ENCODE assay signal across 9 mouse cellular contexts in genomic region chr8:94392147-94392546, GRCm38 (mm10). TPM values are rescaled to one million over a fixed set of nuclear protein-coding genes. Genes with fewer than 3 reads are reported as not detected.
A peak's percentile ranks its signal among the peaks of the same experiment; 100 is the strongest.
DNase-seq lines count a peak whose midpoint lies in the region; ATAC-seq and TF ChIP-seq lines count a peak whose summit lies in the region.
"Had no signal": no experiment of that assay in that cellular context is flagged by ENCODE, and none has a peak within 500 bp of the region (broad histone marks: within the 10 kb centered on the region; RNA-seq: fewer than 3 reads in every experiment).

No protein-coding gene starts in this region.

- no peak for ATAC-seq in erythroid progenitor cell, adult 5-6 weeks (replicated peaks; ENCODE audit: low FRiP score, poor library complexity, severe bottlenecking)

- DNase-seq in layer of hippocampus, adult 2 months (ENCODE audit: low spot score in 2 of 2): peak in 1 of 2 experiments; percentile 53
- DNase-seq in layer of hippocampus, postnatal 36 days: no peak
- peak; percentile 79 for DNase-seq in CD4-positive, CD25-positive, alpha-beta regulatory T cell, adult 2 months (ENCODE audit: low read depth, low spot score)
- peak; percentile 31 for DNase-seq in Muller cell, postnatal 12 days (ENCODE audit: inconsistent ontology term)
- DNase-seq in embryo, embryonic 10.5 days (ENCODE audit: low spot score): peak; percentile 40
- peak; percentile 73 for DNase-seq in heart, postnatal 4 days
- DNase-seq in lung, postnatal 4 days: peak; percentile 47 to 74

- H3K4me3 ChIP-seq in layer of hippocampus, adult 2 months: no peak overlapping the region
- H3K4me3 ChIP-seq: erythroblast, embryonic 14.5 days had no signal

- H3K27ac ChIP-seq in layer of hippocampus, adult 2 months: no peak overlapping the region

- peak; percentile 67 for TF ChIP-seq CTCF in layer of hippocampus, adult 2 months (conservative IDR thresholded peaks at IDR 0.05)

RNA-seq across cellular contexts. Expression of gene Herpud1, which starts 5.9 kb away (rescaled TPM):
- 10 to 100 TPM; 54.4 to 57.3 TPM for total RNA-seq in layer of hippocampus, adult 2 months (2021)
- total RNA-seq in layer of hippocampus, postnatal 36 days (2021): 10 to 100 TPM; 54.8 to 80.2 TPM
- 10 to 100 TPM; 56.6 to 66.4 TPM for total RNA-seq in heart, postnatal 4 days (2021)
- 54.1 and 64.2 TPM in 2 replicates for total RNA-seq in erythroid progenitor cell, adult 5-6 weeks (2015; ENCODE audit: low replicate concordance)
- 27.3 and 59.2 TPM in 2 replicates for total RNA-seq in erythroid progenitor cell, adult 5-6 weeks (2017; ENCODE audit: low replicate concordance)

RNA-seq across cellular contexts. Expression of gene Nlrc5, which starts 42.0 kb away (rescaled TPM):
- 1 to 10 TPM in 1 of 2 experiments, under 1 TPM in 1; 0.54 to 1.4 TPM for total RNA-seq in layer of hippocampus, adult 2 months (2021)
- total RNA-seq in layer of hippocampus, postnatal 36 days (2021): 1 to 10 TPM in 1 of 2 experiments, under 1 TPM in 1; 0.55 to 1.3 TPM
- under 1 TPM; 0.72 to 0.76 TPM for total RNA-seq in heart, postnatal 4 days (2021)
- total RNA-seq in erythroid progenitor cell, adult 5-6 weeks (2015; ENCODE audit: low replicate concordance): 3.2 and 10.1 TPM in 2 replicates
- total RNA-seq in erythroid progenitor cell, adult 5-6 weeks (2017; ENCODE audit: low replicate concordance): 2.7 and 3.9 TPM in 2 replicates

Comparison
In these comparisons a context has a peak if more than half of its experiments do, and no peak if none do; other contexts are left out.
1. DNase-seq: peak in CD4-positive, CD25-positive, alpha-beta regulatory T cell, adult 2 months (single experiment), Muller cell, postnatal 12 days (single experiment), embryo, embryonic 10.5 days (single experiment), heart, postnatal 4 days (single experiment) and lung, postnatal 4 days (2 of 2); none in layer of hippocampus, postnatal 36 days (0 of 2).